Mouse (Mus musculus) layer of hippocampus, adult 9-11 months (tissue): ENCODE measurements around the gene Mfsd14a.

ENCODE experiments used
- DNase-seq: peaks from one replicate; pipeline ENCODE4 v3.0.0; 2022

The Mfsd14a gene

GRCm38 (mm10) chr3:116595603-116595991 is 66.9 kb downstream of the Mfsd14a start:
- DNase-seq: no peak

GRCm38 (mm10) chr3:116594728-116595602 is 67.5 kb downstream of the Mfsd14a start, which contains the start of gene Sass6:
TSS of gene Sass6 (plus strand) at chr3:116594982.
- DNase-seq: peak; percentile 95

- peak; percentile 25 for DNase-seq
Measured at GRCm38 (mm10) chr3:116594076-116594727, 68.3 kb downstream of the Mfsd14a start.

GRCm38 (mm10) chr3:116582201-116582600 is 80.3 kb downstream of the Mfsd14a start:
- peak; percentile 30 for DNase-seq
